Mouse (Mus musculus) MN1 (cell line): ENCODE data around the gene Ifngr2.

Source experiments
- DNase-seq: peaks from one replicate; pipeline ENCODE4 v3.0.0-alpha.2; 2016; ENCODE audit warnings: low spot score

The Ifngr2 gene

GRCm38 (mm10) chr16:91565292-91565951, 18.6 kb downstream of the Ifngr2 start:
- no peak for DNase-seq

DNA sequence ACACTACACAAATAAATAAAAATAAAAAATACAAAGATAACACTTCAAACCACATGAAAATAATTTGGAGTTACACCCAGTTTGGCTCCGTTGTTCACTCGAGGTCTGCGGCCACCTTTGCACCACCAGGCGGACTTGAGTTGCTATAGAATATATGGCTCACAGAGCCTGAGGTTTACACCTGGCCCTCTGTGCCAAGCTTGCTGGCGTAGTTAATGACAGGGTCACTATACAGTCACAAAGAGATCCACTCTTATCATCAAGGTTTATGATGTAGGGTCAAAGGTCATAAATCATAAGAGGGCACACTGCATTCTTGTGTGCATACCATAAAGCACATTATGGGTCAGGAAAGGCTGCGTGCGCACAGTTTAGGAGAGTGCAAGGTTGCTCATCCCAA, 19.1 kb downstream of the Ifngr2 start:
- DNase-seq = no peak

DNA sequence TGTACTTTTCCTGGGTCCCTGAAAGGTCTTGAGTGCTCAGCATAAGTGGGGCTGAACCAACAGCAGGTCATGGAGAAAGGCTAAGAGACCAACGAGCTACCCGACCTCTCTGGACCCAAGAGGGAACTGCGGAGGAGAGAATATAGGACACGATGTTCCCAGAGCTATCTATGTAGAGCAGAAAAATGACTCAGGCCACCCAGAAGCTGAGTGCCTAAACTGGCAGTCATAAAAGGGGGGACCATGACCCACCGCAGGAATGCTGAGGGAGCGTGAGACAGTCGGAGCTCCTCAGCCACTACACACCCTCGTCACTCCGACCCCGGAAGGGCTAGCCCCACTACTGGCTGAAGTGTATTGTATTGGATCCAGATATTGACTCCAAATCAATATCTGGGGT, 22.1 kb downstream of the Ifngr2 start:
- no peak for DNase-seq

DNA sequence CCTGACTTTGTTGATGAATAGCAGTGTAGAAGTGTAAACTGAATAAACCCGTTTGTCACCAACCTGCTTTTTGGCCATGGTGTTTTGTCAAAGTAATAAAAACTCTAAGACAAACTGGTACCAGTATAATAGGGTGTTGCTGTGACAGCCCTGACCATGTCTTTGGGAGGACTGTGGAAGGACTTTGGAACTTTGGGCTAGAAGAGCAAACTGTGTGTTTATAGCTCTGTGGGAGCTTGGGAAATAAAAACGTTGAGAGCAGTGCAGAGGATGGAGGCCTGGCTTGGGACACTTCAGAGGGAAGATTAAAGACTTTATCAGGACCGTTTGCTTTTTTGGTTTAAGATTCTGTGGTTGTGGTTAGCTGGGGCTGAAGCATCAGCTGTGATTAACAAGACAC, 24.2 kb downstream of the Ifngr2 start:
- DNase-seq = no peak

DNA sequence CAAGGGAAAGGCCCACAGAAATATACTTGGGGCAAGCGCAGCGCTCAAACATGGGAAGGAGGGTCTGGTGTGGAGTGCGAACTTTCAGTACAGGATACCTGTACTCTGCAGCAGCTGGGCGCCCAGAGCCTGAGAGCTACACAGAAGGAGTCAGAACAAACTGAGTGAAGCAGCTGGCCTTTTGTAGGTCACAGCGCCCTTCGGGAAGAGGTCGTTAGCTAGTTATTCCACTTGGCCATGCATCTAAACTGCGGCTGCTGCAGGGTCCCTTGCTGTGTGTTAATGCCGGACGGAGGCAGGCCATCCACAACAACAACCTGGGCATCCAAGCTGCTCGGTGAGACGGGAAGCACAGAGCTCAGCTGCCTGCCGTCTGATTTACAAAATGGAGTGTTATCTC, 28.3 kb downstream of the Ifngr2 start:
- no peak for DNase-seq

DNA sequence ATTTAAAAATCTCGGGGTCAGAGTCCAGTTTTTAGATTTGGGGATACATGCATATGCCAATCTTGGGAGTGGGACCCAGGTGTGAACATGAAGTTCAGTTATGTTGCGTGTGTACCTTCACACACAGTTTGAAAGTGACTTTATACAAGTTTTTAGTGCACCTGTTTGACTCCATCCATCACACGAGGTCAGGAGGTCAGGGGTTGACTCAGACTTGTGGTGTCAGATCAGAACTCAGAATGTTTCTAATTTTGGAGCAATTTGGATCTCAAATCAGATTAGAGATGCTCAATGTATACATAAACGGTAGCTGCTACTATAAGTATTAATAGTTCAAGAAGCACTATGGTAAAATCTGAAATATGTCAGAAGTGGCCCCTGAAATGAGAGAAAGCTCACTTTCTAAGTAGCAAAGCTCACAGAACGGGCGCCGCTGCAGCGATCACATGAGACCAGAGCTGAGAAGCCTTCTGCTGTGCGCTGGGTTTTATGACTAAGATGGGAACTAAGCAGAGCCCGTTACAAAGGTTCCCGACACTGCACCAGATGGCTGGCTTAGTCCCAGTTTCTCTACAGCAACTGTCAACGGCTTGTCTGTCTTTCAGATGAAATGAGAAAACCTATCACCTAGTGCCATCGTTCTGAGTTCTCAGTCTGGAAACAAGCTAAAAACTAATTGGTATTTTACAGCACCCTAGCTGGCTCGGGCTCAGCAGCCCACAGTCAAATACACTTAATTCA, 32.3 kb downstream of the Ifngr2 start:
- DNase-seq = no peak

- DNase-seq = no peak
These were observed 35.4 kb downstream of the Ifngr2 start for GRCm38 (mm10) chr16:91582307-91582706.

GRCm38 (mm10) chr16:91585617-91586016, 38.7 kb downstream of the Ifngr2 start:
- no peak for DNase-seq

- DNase-seq = no peak
These were observed 39.4 kb downstream of the Ifngr2 start for GRCm38 (mm10) chr16:91586244-91586643.

- no peak for DNase-seq
These were observed 41.0 kb downstream of the Ifngr2 start for GRCm38 (mm10) chr16:91587730-91588453.

DNA sequence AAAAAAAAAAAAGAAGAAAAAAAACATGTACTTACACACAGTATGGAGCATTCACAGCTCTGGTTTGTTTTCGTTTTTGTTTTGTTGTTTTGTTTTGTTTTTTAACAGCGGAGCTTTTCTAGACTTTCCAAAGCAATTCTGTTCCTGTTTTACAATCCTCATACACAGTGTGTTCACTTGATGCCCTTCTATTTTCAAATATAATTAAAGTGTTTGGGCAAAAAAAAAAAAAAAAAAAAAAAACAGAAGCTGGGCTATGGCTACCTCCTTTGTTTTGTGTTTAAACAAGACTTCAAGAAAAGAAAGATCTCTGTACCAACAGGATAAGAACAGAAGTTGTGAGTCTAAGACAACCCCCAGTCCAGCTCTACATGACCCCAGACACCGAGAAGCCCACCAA, 41.8 kb downstream of the Ifngr2 start:
- no peak for DNase-seq

DNA sequence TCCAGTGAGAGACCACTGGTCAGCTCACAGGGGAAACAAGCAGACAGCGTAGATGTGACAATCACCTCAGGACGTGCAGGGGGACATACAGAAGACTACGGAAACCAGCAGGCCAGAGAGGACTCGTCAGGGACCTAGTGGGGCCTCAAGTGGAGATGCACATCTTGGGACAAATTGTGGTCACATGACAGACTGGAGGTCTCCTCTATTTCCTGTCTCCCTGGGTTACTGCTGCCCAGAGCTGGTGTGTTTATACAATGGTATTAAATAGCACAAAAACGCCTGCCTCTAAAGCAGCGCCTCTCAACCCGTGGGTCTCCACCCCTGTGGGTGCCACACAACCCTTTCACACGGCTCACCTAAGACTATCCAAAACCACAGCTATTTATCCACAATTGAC, 45.3 kb downstream of the Ifngr2 start:
- no peak for DNase-seq

- DNase-seq = no peak
These were observed 46.4 kb downstream of the Ifngr2 start for GRCm38 (mm10) chr16:91593262-91593661.

- no peak for DNase-seq
These were observed 48.2 kb downstream of the Ifngr2 start for GRCm38 (mm10) chr16:91595076-91595475.

DNA sequence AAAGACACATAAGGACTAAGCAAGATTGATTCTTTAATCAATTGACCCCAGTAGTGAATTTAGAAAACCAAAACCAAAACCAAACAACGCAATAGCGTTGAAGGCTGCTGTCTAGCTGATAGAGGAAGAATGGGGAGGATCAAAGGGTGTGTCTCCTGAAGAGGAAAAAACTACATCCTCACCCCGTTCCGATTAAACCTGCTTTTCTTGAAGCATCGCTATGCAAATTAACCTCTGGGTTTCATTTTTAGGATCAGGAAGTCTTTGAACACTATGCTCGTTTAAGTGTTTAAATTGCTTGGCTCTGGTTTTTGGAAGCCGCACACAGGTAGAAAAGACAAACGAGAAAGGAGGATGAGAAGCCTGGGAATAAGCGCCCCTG, 49.5 kb downstream of the Ifngr2 start:
- DNase-seq = no peak

- DNase-seq = peak; percentile 28
These were observed 50.2 kb downstream of the Ifngr2 start for GRCm38 (mm10) chr16:91596779-91597671.

DNA sequence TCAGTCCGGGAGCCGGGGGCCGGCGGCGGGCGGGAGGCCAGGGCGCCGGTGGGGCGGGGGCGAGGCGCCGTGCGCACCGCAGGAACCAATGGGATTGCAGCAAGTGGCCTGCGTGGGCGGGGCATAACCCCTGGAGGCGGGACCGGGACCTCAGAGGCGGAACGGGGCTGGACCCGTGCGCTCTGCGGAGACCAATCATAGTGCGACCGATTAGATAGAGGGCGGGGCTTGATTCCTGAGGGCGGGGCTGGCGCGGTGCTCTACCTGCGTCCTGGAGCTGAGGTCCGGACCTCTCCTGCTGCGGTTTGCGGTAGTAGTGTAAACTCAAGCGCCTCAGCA, 50.8 kb downstream of the Ifngr2 start, which contains the start of gene Tmem50b:
TSS of gene Tmem50b (minus strand) at position 129 of the 339 bp plus-strand sequence.
- peak; percentile 96 for DNase-seq

DNA sequence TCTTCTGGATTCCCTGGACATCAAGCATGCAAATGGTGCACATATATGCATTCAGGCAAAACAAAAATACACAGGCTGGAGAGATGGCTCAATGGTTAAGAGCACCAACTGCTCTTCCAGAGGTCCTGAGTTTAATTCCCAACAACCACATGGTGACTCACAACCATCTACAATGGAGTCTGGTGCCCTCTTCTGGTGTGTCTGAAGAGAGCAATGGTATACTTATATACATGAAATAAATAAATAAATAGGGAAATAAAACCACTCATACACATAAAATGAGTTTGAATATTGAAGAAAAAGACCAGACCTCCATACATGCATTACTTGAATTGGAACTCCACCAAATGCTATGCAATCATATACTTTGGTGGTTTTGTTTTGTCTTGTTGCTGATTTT, 52.4 kb downstream of the Ifngr2 start:
- DNase-seq = no peak

GRCm38 (mm10) chr16:91601081-91601480, 54.2 kb downstream of the Ifngr2 start:
- DNase-seq = no peak

DNA sequence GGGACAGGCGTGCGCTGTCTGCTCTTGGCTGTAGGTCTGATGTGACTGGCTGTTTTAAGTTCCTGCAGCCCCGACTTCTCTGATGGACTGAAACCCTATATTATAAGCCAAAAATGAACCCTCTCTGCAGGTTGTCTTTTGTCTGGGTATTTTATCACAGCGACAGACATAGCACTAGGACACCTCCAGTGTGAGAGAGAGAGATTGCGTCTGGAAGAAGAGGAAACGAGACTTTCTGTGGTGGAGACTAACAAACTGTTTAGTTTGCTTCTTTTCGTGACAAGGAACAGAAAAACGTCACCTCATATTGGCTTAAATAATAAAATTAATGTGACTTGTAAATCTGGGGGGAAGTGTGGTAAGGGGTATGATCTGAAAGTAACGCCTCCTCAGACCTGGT, 54.8 kb downstream of the Ifngr2 start:
- DNase-seq = no peak

- DNase-seq = no peak
These were observed 58.3 kb downstream of the Ifngr2 start for GRCm38 (mm10) chr16:91605156-91605555.

- no peak for DNase-seq
These were observed 60.1 kb downstream of the Ifngr2 start for GRCm38 (mm10) chr16:91606958-91607357.
